Mouse (Mus musculus) small intestine, adult 2 months (tissue): ENCODE results near the gene Trmt44. TPM values are rescaled to one million over a fixed set of nuclear protein-coding genes. Genes with fewer than 3 reads are reported as not detected.
A peak's percentile ranks its signal among the peaks of the same experiment; 100 is the strongest.

Experiments
- H3K27ac ChIP-seq: fragments of 200-500 bp; 2 replicates; pipeline ENCODE4 v1.5.1; 2012; ENCODE audit warnings: low read depth, low read length, control low read depth, inconsistent platforms; ENCODE audit not compliant: insufficient read depth
- H3K27me3 ChIP-seq: fragments of 200-500 bp; 2 replicates; pipeline ENCODE4 v1.6.1; 2012; ENCODE audit warnings: mild to moderate bottlenecking, moderate library complexity, low read length, inconsistent platforms; ENCODE audit not compliant: control insufficient read depth, insufficient read depth
- H3K36me3 ChIP-seq: fragments of 200-500 bp; 2 replicates; pipeline ENCODE4 v1.6.1; 2012; ENCODE audit warnings: mild to moderate bottlenecking, low read length, control low read depth, inconsistent platforms; ENCODE audit not compliant: control insufficient read depth, insufficient read depth
- H3K4me1 ChIP-seq: fragments of 200-500 bp; 2 replicates; pipeline ENCODE4 v1.6.1; 2012; ENCODE audit warnings: low read length, inconsistent platforms, mixed read lengths; ENCODE audit not compliant: control insufficient read depth, insufficient read depth, insufficient read length
- H3K4me3 ChIP-seq: fragments of 200-500 bp; 2 replicates; pipeline ENCODE4 v1.5.1; 2012; ENCODE audit warnings: low read depth, mild to moderate bottlenecking, control low read depth, inconsistent platforms, low read length, moderate library complexity
- CTCF ChIP-seq: fragments of 200-500 bp; IDR thresholded peaks from 2 replicates; pipeline ENCODE4 v1.5.1; 2012; ENCODE audit warnings: low read depth, mild to moderate bottlenecking, control low read depth, inconsistent platforms, low read length, moderate library complexity, mixed read lengths; ENCODE audit not compliant: insufficient replicate concordance, insufficient read length; ENCODE audit errors: extremely low read depth
- POLR2A ChIP-seq: fragments of 200-500 bp; IDR thresholded peaks from 2 replicates; pipeline ENCODE4 v1.6.1; 2012; ENCODE audit warnings: low read depth, mild to moderate bottlenecking, control low read depth, inconsistent platforms, low read length, moderate library complexity
- WGBS: fragments of 180-500 bp; shearing (Covaris S2); methylation state at CpG from one replicate; pipeline ENCODE4 v1.1.7; 2018; 5-methylcytosine and 5-hydroxymethylcytosine counted together
- polyA plus RNA-seq: library from polyadenylated mRNA; depleted of rRNA; stranded (reverse); fragments of >200 nt; gene quantifications from 2 replicates; pipeline ENCODE4 v1.2.3, GENCODE M21; 2012

The Trmt44 gene
- polyA plus RNA-seq, 1 experiment = 3.3 TPM

GRCm38 (mm10) chr5:35578411-35578810, 3.5 kb upstream of the Trmt44 start:
- no peak for TF ChIP-seq POLR2A
- no peak for TF ChIP-seq CTCF
- Histone ChIP-seq H3K27me3 (no peaks in the 10 kb centered on the region), H3K36me3 (no peaks in the 10 kb centered on the region), H3K27ac (no peak overlapping the region), H3K4me3 (no peak overlapping the region), H3K4me1 (peaks cover 17% of the 10 kb centered on the region)
- WGBS = 73% methylated on average over 2 of the region's 2 CpGs

- peaks cover 8% of the 10 kb centered on the region for H3K36me3 ChIP-seq
- WGBS = 90% methylated on average over 10 of the region's 10 CpGs
- peaks cover 13% of the 10 kb centered on the region for H3K4me1 ChIP-seq
- H3K27me3 ChIP-seq = no peaks in the 10 kb centered on the region
- TF ChIP-seq CTCF = no peak
- no peak overlapping the region for H3K4me3 ChIP-seq
- H3K27ac ChIP-seq = peak overlapping the region; percentile 29; the same call in 1 of the 2 replicates
These were observed 1.6 kb upstream of the Trmt44 start for GRCm38 (mm10) chr5:35576409-35577020.

- WGBS = 61% methylated on average over 6 of the region's 6 CpGs
- Histone ChIP-seq H3K4me3 (no peak overlapping the region), H3K36me3 (peaks cover 36% of the 10 kb centered on the region), H3K27ac (no peak overlapping the region), H3K27me3 (no peaks in the 10 kb centered on the region), H3K4me1 (peaks cover 9% of the 10 kb centered on the region)
- TF ChIP-seq POLR2A = no peak
- TF ChIP-seq CTCF = no peak
These were observed 3.3 kb downstream of the Trmt44 start for GRCm38 (mm10) chr5:35571546-35571945.

GRCm38 (mm10) chr5:35566632-35567031, 8.2 kb downstream of the Trmt44 start:
- TF ChIP-seq POLR2A (no peak), CTCF (no peak)

GRCm38 (mm10) chr5:35565217-35565616, 9.7 kb downstream of the Trmt44 start:
- Histone ChIP-seq H3K4me3 (peak overlapping the region; percentile 35), H3K27me3 (no peaks in the 10 kb centered on the region), H3K36me3 (peaks cover 52% of the 10 kb centered on the region), H3K4me1 (0 out of 2 replicates have a peak, but pooled peaks cover 3% of the 10 kb centered on the region), H3K27ac (peak overlapping the region; percentile 67)
- 34% methylated on average over 9 of the region's 9 CpGs for WGBS
- TF ChIP-seq CTCF (no peak), POLR2A (no peak)

More at GRCm38 (mm10) chr5:35566632-35567031, 8.2 kb downstream of the Trmt44 start:
- WGBS = 94% methylated on average over 4 of the region's 4 CpGs
- no peak overlapping the region for H3K27ac ChIP-seq
- H3K4me3 ChIP-seq = no peak overlapping the region
- H3K27me3 ChIP-seq = no peaks in the 10 kb centered on the region
- H3K4me1 ChIP-seq = peaks cover 6% of the 10 kb centered on the region; the same call in 1 of the 2 replicates
- H3K36me3 ChIP-seq = peaks cover 55% of the 10 kb centered on the region

- H3K36me3 ChIP-seq = peaks cover 46% of the 10 kb centered on the region
- H3K4me1 ChIP-seq = 0 out of 2 replicates have a peak, but pooled peaks cover 3% of the 10 kb centered on the region
- 0% methylated on average over 1 of the region's 1 CpGs for WGBS
- no peak overlapping the region for H3K27ac ChIP-seq
- TF ChIP-seq CTCF = peak; percentile 95
- TF ChIP-seq POLR2A = no peak
- H3K4me3 ChIP-seq = no peak overlapping the region
- no peaks in the 10 kb centered on the region for H3K27me3 ChIP-seq
These were observed 11.4 kb downstream of the Trmt44 start for GRCm38 (mm10) chr5:35563449-35563848.

GRCm38 (mm10) chr5:35562616-35563015, 12.3 kb downstream of the Trmt44 start:
- Histone ChIP-seq H3K27me3 (no peaks in the 10 kb centered on the region), H3K36me3 (peaks cover 45% of the 10 kb centered on the region), H3K4me1 (0 out of 2 replicates have a peak, but pooled peaks cover 3% of the 10 kb centered on the region), H3K27ac (no peak overlapping the region), H3K4me3 (no peak overlapping the region)
- TF ChIP-seq CTCF (no peak), POLR2A (no peak)
- WGBS = 95% methylated on average over 2 of the region's 2 CpGs
